Mouse (Mus musculus): Measurements from ENCODE around the gene Aox4. TPM values are rescaled to one million over a fixed set of nuclear protein-coding genes. Genes with fewer than 3 reads are reported as not detected.

Gene Aox4
- polyA plus RNA-seq, 1 experiment: not detected

- no peak overlapping the region for H3K4me3 ChIP-seq
- H3K79me2 ChIP-seq (ENCODE audit: control insufficient read depth, insufficient read depth): no peaks in the 10 kb centered on the region
- no peaks in the 10 kb centered on the region for H3K36me3 ChIP-seq (ENCODE audit: control insufficient read depth, insufficient read depth)
- H3K27me3 ChIP-seq (ENCODE audit: control insufficient read depth, insufficient read depth, insufficient read length): peaks cover 5% of the 10 kb centered on the region
- TF ChIP-seq MYOG (IDR thresholded peaks at IDR 0.05; ENCODE audit: control insufficient read depth in 1 of 3, insufficient read depth in 1 of 3, insufficient read length in 2 of 3, low read depth in 2 of 3) (no peak), TCF3 (IDR thresholded peaks at IDR 0.05; ENCODE audit: insufficient read length, low read depth) (no peak), POLR2AphosphoS2 (IDR thresholded peaks at IDR 0.05; ENCODE audit: insufficient read length, low read depth) (no peak), POLR2A (IDR thresholded peaks at IDR 0.05; ENCODE audit: insufficient read length, low read depth) (no peak), MAX (IDR thresholded peaks at IDR 0.05; ENCODE audit: low read depth) (no peak), SRF (IDR thresholded peaks at IDR 0.05; ENCODE audit: control insufficient read depth, insufficient read length, low read depth) (no peak)
- H3K4me2 ChIP-seq (ENCODE audit: low read depth): no peak overlapping the region
- H3ac ChIP-seq (ENCODE audit: control insufficient read depth, insufficient read length): no peak overlapping the region
These were observed 70.9 kb downstream of the Aox4 start for GRCm38 (mm10) chr1:58280939-58281624.

- no peaks in the 10 kb centered on the region for H3K79me2 ChIP-seq (ENCODE audit: control insufficient read depth, insufficient read depth)
- H3ac ChIP-seq (ENCODE audit: control insufficient read depth, insufficient read length): no peak overlapping the region
- no peak overlapping the region for H3K4me2 ChIP-seq (ENCODE audit: low read depth)
- no peak overlapping the region for H3K4me3 ChIP-seq
- H3K36me3 ChIP-seq (ENCODE audit: control insufficient read depth, insufficient read depth): no peaks in the 10 kb centered on the region
- peaks cover 5% of the 10 kb centered on the region for H3K27me3 ChIP-seq (ENCODE audit: control insufficient read depth, insufficient read depth, insufficient read length)
- TF ChIP-seq MYOG (IDR thresholded peaks at IDR 0.05; ENCODE audit: control insufficient read depth in 1 of 3, insufficient read depth in 1 of 3, insufficient read length in 2 of 3, low read depth in 2 of 3) (no peak), E2F4 (IDR thresholded peaks at IDR 0.05; ENCODE audit: insufficient read depth) (no peak), CEBPB (IDR thresholded peaks at IDR 0.05; ENCODE audit: insufficient read depth, poor library complexity, severe bottlenecking) (no peak), POLR2AphosphoS2 (IDR thresholded peaks at IDR 0.05; ENCODE audit: insufficient read length, low read depth) (no peak), SRF (IDR thresholded peaks at IDR 0.05; ENCODE audit: control insufficient read depth, insufficient read length, low read depth) (no peak), USF1 (IDR thresholded peaks at IDR 0.05; ENCODE audit: low read depth) (no peak), REST (IDR thresholded peaks at IDR 0.05; ENCODE audit: insufficient read depth, insufficient read length) (no peak), TCF12 (IDR thresholded peaks at IDR 0.05; ENCODE audit: insufficient read depth, poor library complexity, severe bottlenecking) (no peak), MAX (IDR thresholded peaks at IDR 0.05; ENCODE audit: low read depth) (no peak), TCF3 (IDR thresholded peaks at IDR 0.05; ENCODE audit: insufficient read length, low read depth) (no peak), MYOD1 (IDR thresholded peaks at IDR 0.05; ENCODE audit: control insufficient read depth in 1 of 3, insufficient read length in 2 of 3, low read depth in 2 of 3) (no peak), POLR2A (IDR thresholded peaks at IDR 0.05; ENCODE audit: insufficient read length, low read depth) (no peak)
These were observed 71.4 kb downstream of the Aox4 start for GRCm38 (mm10) chr1:58281625-58281988.

- no peak for TF ChIP-seq TCF3 (IDR thresholded peaks at IDR 0.05; ENCODE audit: insufficient read length, low read depth)
- H3K79me2 ChIP-seq (ENCODE audit: control insufficient read depth, insufficient read depth): no peaks in the 10 kb centered on the region
- no peaks in the 10 kb centered on the region for H3K36me3 ChIP-seq (ENCODE audit: control insufficient read depth, insufficient read depth)
- H3ac ChIP-seq (ENCODE audit: control insufficient read depth, insufficient read length): no peak overlapping the region
- no peak overlapping the region for H3K4me2 ChIP-seq (ENCODE audit: low read depth)
- H3K4me3 ChIP-seq: no peak overlapping the region
- peaks cover 5% of the 10 kb centered on the region for H3K27me3 ChIP-seq (ENCODE audit: control insufficient read depth, insufficient read depth, insufficient read length)
These were observed 74.3 kb downstream of the Aox4 start for GRCm38 (mm10) chr1:58284505-58284904.

GRCm38 (mm10) chr1:58288091-58288490 lies 77.9 kb downstream of the Aox4 start:
- no peaks in the 10 kb centered on the region for H3K36me3 ChIP-seq (ENCODE audit: control insufficient read depth, insufficient read depth)
- H3K4me3 ChIP-seq: no peak overlapping the region
- H3K79me2 ChIP-seq (ENCODE audit: control insufficient read depth, insufficient read depth): no peaks in the 10 kb centered on the region
- H3K4me2 ChIP-seq (ENCODE audit: low read depth): no peak overlapping the region
- H3K27me3 ChIP-seq (ENCODE audit: control insufficient read depth, insufficient read depth, insufficient read length): no peaks in the 10 kb centered on the region
- TF ChIP-seq TCF12 (IDR thresholded peaks at IDR 0.05; ENCODE audit: insufficient read depth, poor library complexity, severe bottlenecking) (no peak), MAX (IDR thresholded peaks at IDR 0.05; ENCODE audit: low read depth) (no peak)
- no peak overlapping the region for H3ac ChIP-seq (ENCODE audit: control insufficient read depth, insufficient read length)

DNA sequence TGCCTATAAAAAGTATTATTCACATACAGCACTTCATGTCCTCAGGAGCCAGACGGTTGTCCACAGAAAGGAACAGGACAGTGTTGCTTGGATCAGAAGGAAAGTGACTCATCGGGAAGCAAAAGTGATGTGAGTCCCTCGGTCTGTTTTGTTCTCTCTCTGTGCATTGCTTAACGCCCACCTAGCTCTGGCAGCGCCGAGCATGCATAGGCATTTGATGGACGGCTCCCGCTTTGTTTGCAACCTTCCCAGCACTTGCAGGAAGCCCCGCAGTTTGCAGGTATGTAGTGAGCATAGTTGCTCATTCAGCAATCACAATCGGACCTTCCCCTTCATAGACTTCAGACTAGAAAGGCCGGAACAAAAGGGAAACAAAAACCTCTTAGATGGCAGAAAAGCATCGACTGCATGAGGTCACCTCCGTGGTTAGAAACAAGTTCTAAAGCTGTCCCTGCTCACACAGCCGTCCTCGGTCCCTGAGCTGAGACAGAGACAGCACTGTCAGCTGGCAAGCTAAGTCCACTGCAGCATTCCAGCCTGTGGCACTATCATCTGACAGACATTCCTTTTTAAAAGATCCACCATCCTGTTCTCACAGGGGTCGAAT lies 79.8 kb downstream of the Aox4 start:
- Histone ChIP-seq H3K4me2 (ENCODE audit: low read depth) (peak overlapping the region; percentile 55), H3K79me2 (ENCODE audit: control insufficient read depth, insufficient read depth) (no peaks in the 10 kb centered on the region), H3K4me3 (no peak overlapping the region), H3K27me3 (ENCODE audit: control insufficient read depth, insufficient read depth, insufficient read length) (no peaks in the 10 kb centered on the region), H3ac (ENCODE audit: control insufficient read depth, insufficient read length) (no peak overlapping the region), H3K36me3 (ENCODE audit: control insufficient read depth, insufficient read depth) (no peaks in the 10 kb centered on the region)
- TF ChIP-seq MYOG (IDR thresholded peaks at IDR 0.05; ENCODE audit: control insufficient read depth in 1 of 3, insufficient read depth in 1 of 3, insufficient read length in 2 of 3, low read depth in 2 of 3) (no peak), REST (IDR thresholded peaks at IDR 0.05; ENCODE audit: insufficient read depth, insufficient read length) (no peak), POLR2A (IDR thresholded peaks at IDR 0.05; ENCODE audit: insufficient read length, low read depth) (no peak), MAX (IDR thresholded peaks at IDR 0.05; ENCODE audit: low read depth) (no peak), MYOD1 (IDR thresholded peaks at IDR 0.05; ENCODE audit: control insufficient read depth in 1 of 3, insufficient read length in 2 of 3, low read depth in 2 of 3) (no peak), POLR2AphosphoS2 (IDR thresholded peaks at IDR 0.05; ENCODE audit: insufficient read length, low read depth) (no peak), USF1 (IDR thresholded peaks at IDR 0.05; ENCODE audit: low read depth) (no peak), TCF12 (IDR thresholded peaks at IDR 0.05; ENCODE audit: insufficient read depth, poor library complexity, severe bottlenecking) (no peak), CEBPB (IDR thresholded peaks at IDR 0.05; ENCODE audit: insufficient read depth, poor library complexity, severe bottlenecking) (no peak), SRF (IDR thresholded peaks at IDR 0.05; ENCODE audit: control insufficient read depth, insufficient read length, low read depth) (no peak), E2F4 (IDR thresholded peaks at IDR 0.05; ENCODE audit: insufficient read depth) (no peak), TCF3 (IDR thresholded peaks at IDR 0.05; ENCODE audit: insufficient read length, low read depth) (no peak)
